Comparison of ENCODE assay signal across 9 mouse cellular contexts in genomic region chr4:57788709-57789108, GRCm38 (mm10).
A peak's percentile ranks its signal among the peaks of the same experiment; 100 is the strongest.
DNase-seq lines count a peak whose midpoint lies in the region.
"Had no signal": no experiment of that assay in that cellular context is flagged by ENCODE, and none has a peak within 500 bp of the region (broad histone marks: within the 10 kb centered on the region; RNA-seq: fewer than 3 reads in every experiment).

No protein-coding gene starts in this region.

- intact Hi-C loops in left cerebral cortex, postnatal 36 days (cut with DNase I): no loop called here
- intact Hi-C loops in left cerebral cortex, postnatal 25 days (cut with DNase I): loop anchor here (2.0 kb wide), 1 partner anchor 116 kb away; no protein-coding TSS in a partner anchor

- H3K4me3 ChIP-seq in heart, embryonic 10.5 days: no peak overlapping the region
- H3K4me3 ChIP-seq: lung, embryonic 15.5 days had no signal

- no peaks in the 10 kb centered on the region for H3K9me3 ChIP-seq in heart, embryonic 10.5 days
- H3K9me3 ChIP-seq: lung, embryonic 15.5 days had no signal

- DNase-seq in heart, embryonic 10.5 days (ENCODE audit: low spot score): no peak
- no peak for DNase-seq in heart, adult 11 months
- DNase-seq in spleen, adult 18-20 months: peak; percentile 42 to 64
- DNase-seq in spleen, adult 12 weeks (ENCODE audit: low spot score): no peak
- peak; percentile 38 to 41 for DNase-seq in lung, postnatal 4 days
- DNase-seq in left cerebral cortex, postnatal 36 days (ENCODE audit: low spot score in 2 of 2): no peak
- DNase-seq in urinary bladder, postnatal 36 days (ENCODE audit: low spot score in 2 of 2): no peak
- DNase-seq in left cerebral cortex, postnatal 25 days (ENCODE audit: low spot score in 2 of 2): no peak

- H3K27ac ChIP-seq in heart, embryonic 10.5 days: 0 out of 2 replicates have a peak overlapping the region, but pooled peaks have one; percentile 50
- H3K27ac ChIP-seq: lung, embryonic 15.5 days had no signal

- peaks cover 4% of the 10 kb centered on the region; the same call in 1 of the 2 replicates for H3K36me3 ChIP-seq in heart, embryonic 10.5 days
- H3K36me3 ChIP-seq: lung, embryonic 15.5 days had no signal

- H3K4me1 ChIP-seq in heart, embryonic 10.5 days: peaks cover 50% of the 10 kb centered on the region

- peaks cover 4% of the 10 kb centered on the region; the same call in 1 of the 2 replicates for H3K27me3 ChIP-seq in heart, embryonic 10.5 days (ENCODE audit: insufficient read depth, poor library complexity, severe bottlenecking)
- H3K27me3 ChIP-seq: lung, embryonic 15.5 days had no signal

- WGBS in heart, embryonic 10.5 days: 44% methylated on average over 5 of the region's 5 CpGs

Comparison
In these comparisons a context has a peak if more than half of its experiments do, and no peak if none do; other contexts are left out.
1. DNase-seq: peak in spleen, adult 18-20 months (2 of 2) and lung, postnatal 4 days (2 of 2); none in heart, embryonic 10.5 days (single experiment), heart, adult 11 months (single experiment), spleen, adult 12 weeks (single experiment), left cerebral cortex, postnatal 36 days (0 of 2), urinary bladder, postnatal 36 days (0 of 2) and left cerebral cortex, postnatal 25 days (0 of 2).